Mouse (Mus musculus): Measurements from ENCODE around the gene Ngfr. TPM values are rescaled to one million over a fixed set of nuclear protein-coding genes. Genes with fewer than 3 reads are reported as not detected.

The Ngfr gene
- 1.8 TPM for polyA plus RNA-seq (2015; fragmentation: Illumina TruSeq; extraction: RNeasy Lipid Tissue Mini Kit (QIAGEN cat#74804); ENCODE audit: insufficient read depth, low replicate concordance)

DNA sequence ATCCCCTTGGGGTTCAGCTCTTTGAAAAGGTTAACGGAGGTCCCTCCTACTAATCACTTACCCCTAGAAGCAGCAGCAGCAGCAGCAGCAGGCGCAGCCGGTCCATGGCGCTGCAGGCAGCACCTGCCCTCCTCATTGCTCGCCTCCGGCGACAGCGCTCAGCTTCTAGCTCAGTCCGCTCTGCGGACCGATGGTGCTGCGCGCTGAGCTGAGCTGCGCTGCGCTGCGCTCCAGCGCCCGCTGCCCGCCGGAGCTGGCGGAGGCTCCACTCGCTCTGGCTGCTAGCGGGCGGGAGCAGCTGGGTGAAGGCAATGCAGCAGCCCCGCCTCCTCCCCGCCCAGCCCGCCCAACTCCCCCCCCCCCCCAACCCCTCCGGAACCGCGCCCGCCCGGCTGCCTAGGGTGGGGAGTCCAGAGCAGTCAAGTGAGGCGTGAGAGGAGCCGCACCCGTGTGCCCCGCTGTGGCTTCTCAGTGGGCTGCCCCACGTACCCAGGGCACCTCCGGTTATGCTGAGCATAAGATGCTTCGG lies at the start of gene Ngfr:
TSS of gene Ngfr (minus strand) at position 313 of the 529 bp plus-strand sequence.

Other genes starting within 250 kb of the Ngfr start
- gene Slc35b1, start 203.0 kb downstream of the Ngfr start, polyA plus RNA-seq (2015; fragmentation: Illumina TruSeq; extraction: RNeasy Lipid Tissue Mini Kit (QIAGEN cat#74804); ENCODE audit: insufficient read depth, low replicate concordance), result 76.2 TPM
- gene Spop, start 173.7 kb downstream of the Ngfr start, polyA plus RNA-seq (2015; fragmentation: Illumina TruSeq; extraction: RNeasy Lipid Tissue Mini Kit (QIAGEN cat#74804); ENCODE audit: insufficient read depth, low replicate concordance), result 127 TPM
- 0.18 TPM for gene Nxph3, start 73.2 kb downstream of the Ngfr start, polyA plus RNA-seq (2015; fragmentation: Illumina TruSeq; extraction: RNeasy Lipid Tissue Mini Kit (QIAGEN cat#74804); ENCODE audit: insufficient read depth, low replicate concordance)
- 149 TPM for gene Phb, start 79.2 kb upstream of the Ngfr start, polyA plus RNA-seq (2015; fragmentation: Illumina TruSeq; extraction: RNeasy Lipid Tissue Mini Kit (QIAGEN cat#74804); ENCODE audit: insufficient read depth, low replicate concordance)
- gene Zfp652, start 124.9 kb upstream of the Ngfr start, polyA plus RNA-seq (2015; fragmentation: Illumina TruSeq; extraction: RNeasy Lipid Tissue Mini Kit (QIAGEN cat#74804); ENCODE audit: insufficient read depth, low replicate concordance), result 36.2 TPM
- gene B130006D01Rik, start 135.9 kb upstream of the Ngfr start, polyA plus RNA-seq (2015; fragmentation: Illumina TruSeq; extraction: RNeasy Lipid Tissue Mini Kit (QIAGEN cat#74804); ENCODE audit: insufficient read depth, low replicate concordance), result 0.40 TPM
- 4.2 TPM for gene Phospho1, start 236.8 kb upstream of the Ngfr start, polyA plus RNA-seq (2015; fragmentation: Illumina TruSeq; extraction: RNeasy Lipid Tissue Mini Kit (QIAGEN cat#74804); ENCODE audit: insufficient read depth, low replicate concordance)
- gene Gngt2, start 249.5 kb upstream of the Ngfr start, polyA plus RNA-seq (2015; fragmentation: Illumina TruSeq; extraction: RNeasy Lipid Tissue Mini Kit (QIAGEN cat#74804); ENCODE audit: insufficient read depth, low replicate concordance), result 219 TPM

Data from spleen, adult 10 weeks (tissue).